Mouse (Mus musculus): ENCODE data around the gene Fam169b.
"Not testable (repeated sequence)": the region's sequence is repeated elsewhere in the genome, so short reads cannot be mapped to it uniquely, and the experiment has no call there.

Gene Fam169b

GRCm38 (mm10) chr7:68264028-68264453 lies 9.6 kb upstream of the Fam169b start, which contains the start of gene Pgpep1l:
TSS of gene Pgpep1l (minus strand) at chr7:68264233.
- DNase-seq (ENCODE audit: low spot score): peak; percentile 68

- DNase-seq (ENCODE audit: low spot score): peak; percentile 58
Measured at GRCm38 (mm10) chr7:68264531-68264930, 9.1 kb upstream of the Fam169b start.

GRCm38 (mm10) chr7:68265391-68265790 lies 8.2 kb upstream of the Fam169b start:
- DNase-seq (ENCODE audit: low spot score): no peak

GRCm38 (mm10) chr7:68266691-68267090 lies 6.9 kb upstream of the Fam169b start:
- DNase-seq (ENCODE audit: low spot score): no peak

- DNase-seq (ENCODE audit: low spot score): no peak
Measured at GRCm38 (mm10) chr7:68270551-68270950, 3.1 kb upstream of the Fam169b start.

GRCm38 (mm10) chr7:68271816-68272215 lies 1.8 kb upstream of the Fam169b start:
- DNase-seq (ENCODE audit: low spot score): no peak

GRCm38 (mm10) chr7:68272607-68273006 lies 1.0 kb upstream of the Fam169b start:
- DNase-seq (ENCODE audit: low spot score): no peak

GRCm38 (mm10) chr7:68274218-68274617 lies 579 bp downstream of the Fam169b start:
- no peak for DNase-seq (ENCODE audit: low spot score)

- DNase-seq (ENCODE audit: low spot score): no peak
Measured at GRCm38 (mm10) chr7:68274951-68275350, 1.3 kb downstream of the Fam169b start.

GRCm38 (mm10) chr7:68275445-68275837 lies 1.8 kb downstream of the Fam169b start:
- not testable (repeated sequence) for DNase-seq (ENCODE audit: low spot score)

- DNase-seq (ENCODE audit: low spot score): no peak
Measured at GRCm38 (mm10) chr7:68275838-68276731, 2.4 kb downstream of the Fam169b start.

- no peak for DNase-seq (ENCODE audit: low spot score)
Measured at GRCm38 (mm10) chr7:68277054-68277896, 3.6 kb downstream of the Fam169b start.

GRCm38 (mm10) chr7:68277897-68278270 lies 4.2 kb downstream of the Fam169b start:
- DNase-seq (ENCODE audit: low spot score): no peak

GRCm38 (mm10) chr7:68278385-68278784 lies 4.7 kb downstream of the Fam169b start:
- no peak for DNase-seq (ENCODE audit: low spot score)

GRCm38 (mm10) chr7:68278908-68279307 lies 5.3 kb downstream of the Fam169b start:
- DNase-seq (ENCODE audit: low spot score): no peak

GRCm38 (mm10) chr7:68279481-68279880 lies 5.8 kb downstream of the Fam169b start:
- no peak for DNase-seq (ENCODE audit: low spot score)

- DNase-seq (ENCODE audit: low spot score): no peak
Measured at GRCm38 (mm10) chr7:68280352-68280869, 6.8 kb downstream of the Fam169b start.

GRCm38 (mm10) chr7:68281341-68281740 lies 7.7 kb downstream of the Fam169b start:
- DNase-seq (ENCODE audit: low spot score): no peak

GRCm38 (mm10) chr7:68282304-68283132 lies 8.9 kb downstream of the Fam169b start:
- DNase-seq (ENCODE audit: low spot score): no peak

- DNase-seq (ENCODE audit: low spot score): not testable (repeated sequence)
Measured at GRCm38 (mm10) chr7:68283133-68283520, 9.5 kb downstream of the Fam169b start.

- no peak for DNase-seq (ENCODE audit: low spot score)
Measured at GRCm38 (mm10) chr7:68283776-68284175, 10.1 kb downstream of the Fam169b start.

- DNase-seq (ENCODE audit: low spot score): no peak
Measured at GRCm38 (mm10) chr7:68285851-68286298, 12.2 kb downstream of the Fam169b start.

Data from testis, postnatal 10 days (tissue).